18 mouse cellular contexts compared by ENCODE assay signal in the genomic region with DNA sequence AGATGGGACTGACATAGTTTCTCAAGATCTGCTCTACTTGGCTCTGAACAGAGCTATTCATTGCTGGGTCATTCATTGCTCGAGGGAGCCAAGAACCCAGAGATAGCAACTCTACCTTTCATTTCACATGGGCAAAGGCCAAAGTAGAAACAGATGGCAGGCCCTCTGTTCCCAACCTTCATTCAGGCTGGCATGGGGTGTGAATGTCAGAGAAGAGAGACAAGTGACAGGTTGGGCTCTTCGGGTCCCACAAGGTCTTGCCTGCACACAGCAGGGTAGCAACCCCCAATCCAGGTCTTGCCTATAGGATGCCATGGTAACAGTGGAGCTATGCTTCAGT. TPM values are rescaled to one million over a fixed set of nuclear protein-coding genes. Genes with fewer than 3 reads are reported as not detected.
A peak's percentile ranks its signal among the peaks of the same experiment; 100 is the strongest.
DNase-seq lines count a peak whose midpoint lies in the region; ATAC-seq and TF ChIP-seq lines count a peak whose summit lies in the region.
"Had no signal": no experiment of that assay in that cellular context is flagged by ENCODE, and none has a peak within 500 bp of the region (broad histone marks: within the 10 kb centered on the region; RNA-seq: fewer than 3 reads in every experiment).

No protein-coding gene starts in this region.

- H3K4me3 ChIP-seq in forebrain, embryonic 16.5 days (replicated peaks; ENCODE audit: low read length) = no peak overlapping the region
- H3K4me3 ChIP-seq in forebrain, postnatal 0 days (ENCODE audit: low read depth, low read length) = no peak overlapping the region
- H3K4me3 ChIP-seq in layer of hippocampus, adult 2 months = no peak overlapping the region
- H3K4me3 ChIP-seq: erythroblast, embryonic 14.5 days; kidney, embryonic 15.5 days; liver, embryonic 13.5 days; myocyte; neural tube, embryonic 15.5 days had no signal

- ATAC-seq in forebrain, embryonic 16.5 days = no peak
- ATAC-seq in forebrain, postnatal 0 days = no peak
- ATAC-seq: intestine, embryonic 16.5 days had no signal

- H3K9me3 ChIP-seq in forebrain, embryonic 16.5 days (ENCODE audit: control insufficient read depth, low read length) = no peaks in the 10 kb centered on the region
- H3K9me3 ChIP-seq in forebrain, postnatal 0 days (ENCODE audit: low read length) = no peaks in the 10 kb centered on the region
- H3K9me3 ChIP-seq: kidney, embryonic 15.5 days; liver, embryonic 13.5 days; neural tube, embryonic 15.5 days had no signal

- peaks cover 27% of the 10 kb centered on the region for H3K36me3 ChIP-seq in forebrain, embryonic 16.5 days (ENCODE audit: control insufficient read depth, insufficient read depth)
- H3K36me3 ChIP-seq in forebrain, postnatal 0 days (ENCODE audit: insufficient read depth) = peaks cover 78% of the 10 kb centered on the region

- no peak overlapping the region for H3K9ac ChIP-seq in forebrain, embryonic 16.5 days (replicated peaks; ENCODE audit: low read depth, low read length)
- H3K9ac ChIP-seq in forebrain, postnatal 0 days = no peak overlapping the region
- H3K9ac ChIP-seq: hindbrain, embryonic 14.5 days; kidney, embryonic 15.5 days; liver, embryonic 13.5 days; neural tube, embryonic 15.5 days had no signal

- no peak for TF ChIP-seq CTCF in forebrain, postnatal 0 days (IDR thresholded peaks at IDR 0.05; ENCODE audit: low read depth)
- TF ChIP-seq CTCF in layer of hippocampus, adult 2 months (conservative IDR thresholded peaks at IDR 0.05) = no peak

- no peak overlapping the region for H3K4me2 ChIP-seq in forebrain, embryonic 16.5 days (ENCODE audit: low read length)
- no peak overlapping the region for H3K4me2 ChIP-seq in forebrain, postnatal 0 days (ENCODE audit: low read depth)
- H3K4me2 ChIP-seq: hindbrain, embryonic 14.5 days; kidney, embryonic 15.5 days; liver, embryonic 13.5 days; neural tube, embryonic 15.5 days had no signal

- H3K27me3 ChIP-seq in forebrain, embryonic 16.5 days (replicated peaks; ENCODE audit: control insufficient read depth, insufficient read depth, low read length) = no peaks in the 10 kb centered on the region
- H3K27me3 ChIP-seq in forebrain, postnatal 0 days (ENCODE audit: insufficient read depth, low read length) = no peaks in the 10 kb centered on the region
- H3K27me3 ChIP-seq: kidney, embryonic 15.5 days; liver, embryonic 13.5 days; neural tube, embryonic 15.5 days had no signal

- no peak for DNase-seq in forebrain, postnatal 0 days
- no peak for DNase-seq in layer of hippocampus, adult 2 months (ENCODE audit: low spot score in 2 of 2)
- DNase-seq in layer of hippocampus, adult 8-10 months (ENCODE audit: low spot score in 2 of 2) = no peak
- DNase-seq in cerebellum, adult 18-20 months = peak; percentile 85 to 92
- peak; percentile 79 to 88 for DNase-seq in cerebellum, postnatal 36 days
- DNase-seq in lung, postnatal 14 days = no peak
- DNase-seq: adrenal gland, postnatal 14 days; B cell, adult 2 months; layer of hippocampus, postnatal 36 days; liver, embryonic 13.5 days; midbrain, embryonic 14.5 days had no signal

- H3K27ac ChIP-seq in forebrain, embryonic 16.5 days (ENCODE audit: low read length) = peak overlapping the region; percentile 14; the same call in 1 of the 2 replicates
- H3K27ac ChIP-seq in forebrain, postnatal 0 days (ENCODE audit: low read depth, low read length) = no peak overlapping the region
- 0 out of 2 replicates have a peak overlapping the region, but pooled peaks have one; percentile 18 for H3K27ac ChIP-seq in layer of hippocampus, adult 2 months
- H3K27ac ChIP-seq: hindbrain, embryonic 14.5 days; kidney, embryonic 15.5 days; liver, embryonic 13.5 days; neural tube, embryonic 15.5 days had no signal

- peaks cover 19% of the 10 kb centered on the region for H3K4me1 ChIP-seq in forebrain, embryonic 16.5 days (replicated peaks; ENCODE audit: control insufficient read depth, insufficient read depth, low read length)
- H3K4me1 ChIP-seq in forebrain, postnatal 0 days (ENCODE audit: insufficient read depth) = no peaks in the 10 kb centered on the region

- WGBS in forebrain, embryonic 16.5 days = 52% methylated on average over 2 of the region's 2 CpGs
- 64% methylated on average over 2 of the region's 2 CpGs for WGBS in forebrain, postnatal 0 days

RNA-seq across cellular contexts. Expression of gene Spryd3, which starts 16.2 kb away (rescaled TPM):
- polyA plus RNA-seq in forebrain, embryonic 16.5 days (2015; fragmentation: Nextera tagmentation; extraction: Ambion mirVana) = 48.2 and 56.4 TPM in 2 replicates
- 90.6 and 110 TPM in 2 replicates for total RNA-seq in forebrain, postnatal 0 days (2014; rRNA removed)
- polyA plus RNA-seq in forebrain, postnatal 0 days (2015; fragmentation: Nextera tagmentation; extraction: Ambion mirVana) = 76.5 and 95.6 TPM in 2 replicates
- 100 to 1,000 TPM; 151 to 155 TPM for total RNA-seq in layer of hippocampus, adult 2 months (2021)
- total RNA-seq in layer of hippocampus, adult 8-10 months (2022) = 100 to 1,000 TPM; 144 to 152 (median 146) TPM

RNA-seq across cellular contexts. Expression of gene Tns2, which starts 19.6 kb away (rescaled TPM):
- polyA plus RNA-seq in forebrain, embryonic 16.5 days (2015; fragmentation: Nextera tagmentation; extraction: Ambion mirVana) = 6.9 and 7.7 TPM in 2 replicates
- total RNA-seq in forebrain, postnatal 0 days (2014; rRNA removed) = 7.0 and 8.4 TPM in 2 replicates
- 2.8 and 5.0 TPM in 2 replicates for polyA plus RNA-seq in forebrain, postnatal 0 days (2015; fragmentation: Nextera tagmentation; extraction: Ambion mirVana)
- 10 to 100 TPM; 18.4 to 25.0 TPM for total RNA-seq in layer of hippocampus, adult 2 months (2021)
- 10 to 100 TPM; 22.4 to 26.9 (median 24.8) TPM for total RNA-seq in layer of hippocampus, adult 8-10 months (2022)

RNA-seq across cellular contexts. Expression of gene Igfbp6, which starts 24.4 kb away (rescaled TPM):
- 2.2 and 2.4 TPM in 2 replicates for polyA plus RNA-seq in forebrain, embryonic 16.5 days (2015; fragmentation: Nextera tagmentation; extraction: Ambion mirVana)
- 11.4 and 12.2 TPM in 2 replicates for total RNA-seq in forebrain, postnatal 0 days (2014; rRNA removed)
- polyA plus RNA-seq in forebrain, postnatal 0 days (2015; fragmentation: Nextera tagmentation; extraction: Ambion mirVana) = 8.1 and 10.3 TPM in 2 replicates
- 1 to 10 TPM; 6.9 to 7.7 TPM for total RNA-seq in layer of hippocampus, adult 2 months (2021)
- 10 to 100 TPM; 11.2 to 13.6 (median 12.7) TPM for total RNA-seq in layer of hippocampus, adult 8-10 months (2022)

RNA-seq across cellular contexts. Expression of gene Soat2, which starts 30.5 kb away (rescaled TPM):
- not detected in 2 replicates for polyA plus RNA-seq in forebrain, embryonic 16.5 days (2015; fragmentation: Nextera tagmentation; extraction: Ambion mirVana)
- total RNA-seq in forebrain, postnatal 0 days (2014; rRNA removed) = 0.10 TPM in 1 of 2 replicates, not detected in the other
- 0.12 TPM in 1 of 2 replicates, not detected in the other for polyA plus RNA-seq in forebrain, postnatal 0 days (2015; fragmentation: Nextera tagmentation; extraction: Ambion mirVana)
- total RNA-seq in layer of hippocampus, adult 2 months (2021) = not detected
- under 1 TPM in 2 of 4 experiments, not detected in 2; 0.20 to 0.39 TPM for total RNA-seq in layer of hippocampus, adult 8-10 months (2022)
- polyA plus RNA-seq: hindbrain, embryonic 14.5 days; midbrain, embryonic 14.5 days had no signal

RNA-seq across cellular contexts. Expression of gene Eif4b, which starts 46.2 kb away (rescaled TPM):
- 109 and 117 TPM in 2 replicates for polyA plus RNA-seq in forebrain, embryonic 16.5 days (2015; fragmentation: Nextera tagmentation; extraction: Ambion mirVana)
- 187 and 194 TPM in 2 replicates for total RNA-seq in forebrain, postnatal 0 days (2014; rRNA removed)
- polyA plus RNA-seq in forebrain, postnatal 0 days (2015; fragmentation: Nextera tagmentation; extraction: Ambion mirVana) = 69.7 and 72.8 TPM in 2 replicates
- total RNA-seq in layer of hippocampus, adult 2 months (2021) = 100 to 1,000 TPM; 196 to 199 TPM
- 100 to 1,000 TPM; 175 to 212 (median 192) TPM for total RNA-seq in layer of hippocampus, adult 8-10 months (2022)

Comparison
In these comparisons a context has a peak if more than half of its experiments do, and no peak if none do; other contexts are left out.
1. DNase-seq: peak in cerebellum, adult 18-20 months (2 of 2) and cerebellum, postnatal 36 days (2 of 2); none in forebrain, postnatal 0 days (single experiment), layer of hippocampus, adult 2 months (0 of 2), layer of hippocampus, adult 8-10 months (0 of 2) and lung, postnatal 14 days (single experiment).